Mouse (Mus musculus) thymus, adult 2 months (tissue): Measurements from ENCODE around the gene Prdm4. TPM values are rescaled to one million over a fixed set of nuclear protein-coding genes. Genes with fewer than 3 reads are reported as not detected.
A peak's percentile ranks its signal among the peaks of the same experiment; 100 is the strongest.

Experiments
- DNase-seq: peaks from one replicate; pipeline ENCODE4 v3.0.0; 2021
- H3K27ac ChIP-seq: fragments of 200-500 bp; 2 replicates; pipeline ENCODE4 v1.5.1; 2012; ENCODE audit warnings: low read length, control low read depth; ENCODE audit not compliant: control insufficient read depth, insufficient read depth
- H3K27me3 ChIP-seq: fragments of 200-500 bp; 2 replicates; pipeline ENCODE4 v1.6.1; 2012; ENCODE audit warnings: mild to moderate bottlenecking, low read length, moderate library complexity, mixed read lengths; ENCODE audit not compliant: control insufficient read depth, insufficient read depth
- H3K36me3 ChIP-seq: fragments of 200-500 bp; 2 replicates; pipeline ENCODE4 v1.6.1; 2012; ENCODE audit warnings: mild to moderate bottlenecking, low read length, moderate library complexity; ENCODE audit not compliant: control insufficient read depth, insufficient read depth
- H3K4me1 ChIP-seq: fragments of 200-500 bp; replicated peaks from 2 replicates; pipeline ENCODE4 v1.6.1; 2012; ENCODE audit warnings: low read length; ENCODE audit not compliant: control insufficient read depth, insufficient read depth
- H3K4me3 ChIP-seq: fragments of 200-500 bp; 2 replicates; pipeline ENCODE4 v1.5.1; 2012; ENCODE audit warnings: mild to moderate bottlenecking, low read length, control low read depth, moderate library complexity; ENCODE audit not compliant: control insufficient read depth, insufficient read depth
- CTCF ChIP-seq: fragments of 200-500 bp; IDR thresholded peaks from 2 replicates; pipeline ENCODE4 v1.5.1; 2012; ENCODE audit warnings: mild to moderate bottlenecking, control low read depth, low read length, moderate library complexity, borderline replicate concordance; ENCODE audit not compliant: control insufficient read depth, poor library complexity, insufficient read depth; ENCODE audit errors: extremely low read depth
- POLR2A ChIP-seq: fragments of 200-500 bp; IDR thresholded peaks from 2 replicates; pipeline ENCODE4 v1.6.1; 2012; ENCODE audit warnings: mild to moderate bottlenecking, low read length, control low read depth, moderate library complexity; ENCODE audit not compliant: control insufficient read depth, poor library complexity, insufficient read depth; ENCODE audit errors: extremely low read depth
- WGBS: fragments of 180-500 bp; shearing (Covaris S2); methylation state at CpG from one replicate; pipeline ENCODE4 v1.1.7; 2018; 5-methylcytosine and 5-hydroxymethylcytosine counted together
- polyA plus RNA-seq: library from polyadenylated mRNA; depleted of rRNA; stranded (reverse); fragments of >200 nt; gene quantifications from 2 replicates; pipeline ENCODE4 v1.2.3, GENCODE M21; 2012

The Prdm4 gene
- polyA plus RNA-seq, 1 experiment, result 48.2 TPM

DNA sequence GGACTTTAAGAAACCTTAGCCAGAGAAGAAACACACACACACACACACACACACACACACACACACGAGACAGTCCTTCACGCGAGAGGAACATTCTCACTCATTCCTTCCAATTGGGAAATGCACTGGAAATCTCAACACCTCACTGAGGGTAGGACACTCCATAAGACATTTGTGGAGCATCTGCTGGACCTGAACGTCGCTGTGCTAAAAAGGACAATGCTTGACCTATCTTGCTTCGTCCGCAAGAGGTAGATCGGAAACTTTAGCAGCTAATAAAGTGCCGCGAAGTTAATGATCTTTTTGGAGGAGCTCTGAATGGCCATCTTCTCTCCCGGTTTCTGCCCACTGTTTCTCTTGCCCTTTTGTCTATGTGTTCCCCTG, 12.3 kb upstream of the Prdm4 start:
- 58% methylated on average over 11 of the region's 11 CpGs for WGBS
- DNase-seq, result no peak
- H3K27me3 ChIP-seq, result no peaks in the 10 kb centered on the region
- no peak overlapping the region for H3K4me3 ChIP-seq
- TF ChIP-seq POLR2A (no peak), CTCF (no peak)
- no peaks in the 10 kb centered on the region for H3K36me3 ChIP-seq
- H3K4me1 ChIP-seq, result peaks cover 8% of the 10 kb centered on the region
- no peak overlapping the region for H3K27ac ChIP-seq

DNA sequence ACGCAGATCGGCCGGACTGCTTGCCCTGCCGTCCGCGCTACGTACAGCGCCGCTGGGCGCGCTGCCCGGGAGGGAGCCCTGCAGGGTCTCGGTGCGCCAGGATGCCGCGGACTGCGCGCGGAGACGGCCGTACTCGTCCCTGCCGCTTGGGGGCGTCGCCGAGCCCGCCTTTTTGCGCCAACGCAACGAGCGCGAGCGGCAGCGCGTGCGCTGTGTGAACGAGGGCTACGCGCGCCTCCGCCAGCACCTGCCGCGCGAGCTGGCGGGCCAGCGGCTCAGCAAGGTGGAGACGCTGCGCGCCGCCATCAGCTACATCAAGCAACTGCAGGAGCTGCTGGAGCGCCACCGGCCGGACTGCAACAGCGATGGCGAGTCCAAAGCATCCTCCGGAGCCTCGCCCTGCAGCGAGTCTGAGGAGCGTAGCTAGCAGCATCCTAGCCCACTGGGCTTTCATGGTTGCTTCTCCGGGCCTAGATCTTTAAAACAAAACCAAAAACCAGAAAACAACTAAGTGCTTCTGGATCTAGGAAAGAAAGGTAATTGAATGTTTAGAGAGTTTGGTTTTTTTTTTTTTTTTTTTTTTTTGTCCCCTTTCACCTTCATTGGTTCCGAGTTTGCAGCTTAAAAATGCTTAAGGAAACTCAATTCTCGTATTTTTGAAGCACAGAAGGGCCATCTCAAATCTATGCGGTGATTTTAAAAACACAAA, 11.7 kb upstream of the Prdm4 start:
- H3K4me1 ChIP-seq, result peaks cover 8% of the 10 kb centered on the region
- TF ChIP-seq POLR2A (no peak), CTCF (peak; percentile 79)
- H3K27ac ChIP-seq, result no peak overlapping the region
- H3K27me3 ChIP-seq, result no peaks in the 10 kb centered on the region
- peak overlapping the region; percentile 41 for H3K4me3 ChIP-seq
- no peaks in the 10 kb centered on the region for H3K36me3 ChIP-seq
- peak; percentile 75 for DNase-seq
- 1% methylated on average over 63 of the region's 63 CpGs for WGBS

DNA sequence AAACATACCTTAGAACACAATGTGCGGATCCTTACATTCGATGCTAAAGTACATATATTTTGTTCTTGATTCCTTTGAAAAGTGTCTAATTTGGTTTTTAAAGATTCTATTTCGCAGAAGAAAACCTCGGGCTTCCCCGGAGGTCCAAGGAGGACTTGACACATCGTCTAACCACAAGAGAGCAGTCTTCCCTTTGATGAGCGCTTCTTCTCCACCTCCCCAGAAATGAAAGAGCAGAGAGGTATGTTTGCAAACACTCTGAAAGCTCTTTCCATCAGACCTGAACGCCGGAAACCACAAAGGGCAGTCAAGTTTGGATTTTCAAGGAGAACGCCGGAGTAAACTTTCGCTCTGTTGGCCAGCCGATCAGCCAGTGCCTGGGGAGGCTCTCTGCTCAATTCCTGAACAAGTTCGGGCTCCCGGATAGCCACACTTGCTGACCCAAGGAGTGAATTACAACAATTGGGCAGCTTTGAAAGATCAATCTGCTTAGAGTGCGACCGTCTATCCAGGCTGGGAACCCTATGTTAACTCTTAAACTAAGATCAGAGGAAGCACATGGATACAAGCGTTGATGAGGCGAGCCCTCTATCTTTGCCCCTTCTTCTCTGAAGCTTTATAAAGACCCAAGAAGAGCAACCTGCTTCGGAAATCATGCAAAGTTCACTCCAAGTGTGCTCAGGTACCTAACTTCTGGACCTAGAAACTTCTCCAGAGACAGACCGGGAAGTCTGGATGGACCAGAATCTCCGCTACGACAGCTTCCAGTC, 10.9 kb upstream of the Prdm4 start, which contains the start of gene Ascl4:
Gene Ascl4 (plus strand): TSS at position 6 of the 770 bp plus-strand sequence.
- no peak for TF ChIP-seq POLR2A
- TF ChIP-seq CTCF, result no peak
- peaks cover 8% of the 10 kb centered on the region for H3K4me1 ChIP-seq
- peak; percentile 27 for DNase-seq
- H3K4me3 ChIP-seq, result peak within 1 kb of the TSS; percentile 41
- H3K27me3 ChIP-seq, result no peaks in the 10 kb centered on the region
- H3K36me3 ChIP-seq, result no peaks in the 10 kb centered on the region
- no peak within 1 kb of the TSS for H3K27ac ChIP-seq
- 1% methylated on average over 23 of the region's 23 CpGs for WGBS

DNA sequence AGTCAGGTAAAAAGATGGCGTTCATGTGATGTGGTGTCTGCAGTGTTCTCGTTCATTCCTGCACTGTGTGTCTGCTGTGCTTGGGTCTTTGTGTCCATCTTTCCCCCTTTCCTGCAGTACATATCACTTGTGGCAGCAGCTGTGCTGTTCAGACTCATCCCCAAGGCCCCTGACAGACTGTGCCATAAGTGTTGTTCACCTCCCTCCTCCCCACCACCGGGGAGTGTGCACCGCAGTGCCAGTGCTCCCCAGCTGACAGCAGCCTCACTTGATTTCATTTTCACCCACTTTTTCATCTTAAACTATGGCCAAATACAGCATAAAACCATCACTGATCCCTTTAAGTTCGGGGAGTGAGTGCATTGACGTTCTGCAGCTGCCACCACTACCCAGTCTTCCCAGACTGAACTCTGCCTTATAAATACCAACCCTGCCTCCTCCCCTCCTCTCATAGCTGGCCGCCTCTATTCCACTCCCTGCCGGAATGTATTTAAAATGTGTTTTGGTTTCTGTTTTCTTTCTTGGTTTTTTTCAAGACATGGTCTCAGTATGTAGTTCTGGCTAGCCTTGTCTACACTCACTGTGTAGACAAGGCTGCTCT, 37.0 kb downstream of the Prdm4 start:
- Histone ChIP-seq H3K36me3 (peaks cover 57% of the 10 kb centered on the region), H3K4me1 (no peaks in the 10 kb centered on the region), H3K27me3 (no peaks in the 10 kb centered on the region), H3K27ac (no peak overlapping the region), H3K4me3 (no peak overlapping the region)
- 97% methylated on average over 8 of the region's 8 CpGs for WGBS
- TF ChIP-seq CTCF (no peak), POLR2A (no peak)
- no peak for DNase-seq

DNA sequence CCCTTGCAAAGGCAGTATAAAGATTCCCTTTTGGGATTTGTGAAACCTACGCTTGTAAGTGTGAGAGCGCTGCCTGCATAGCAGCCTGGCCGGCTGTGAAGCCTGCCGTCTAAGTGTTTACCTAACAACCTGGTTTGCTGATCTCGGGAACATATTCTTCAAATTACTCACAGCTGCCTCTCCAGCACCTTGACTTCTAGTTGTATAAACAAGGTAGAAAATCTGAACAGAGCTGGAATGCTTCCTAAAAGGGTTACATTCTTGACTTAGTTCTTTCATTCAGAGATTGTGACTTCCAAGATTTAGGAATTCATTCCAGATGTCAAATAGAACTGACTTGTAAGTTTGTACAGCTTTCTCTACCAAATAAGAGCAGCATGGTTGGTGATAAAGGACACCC, 41.1 kb downstream of the Prdm4 start:
- no peaks in the 10 kb centered on the region for H3K27me3 ChIP-seq
- H3K4me3 ChIP-seq, result no peak overlapping the region
- peaks cover 5% of the 10 kb centered on the region for H3K4me1 ChIP-seq
- TF ChIP-seq CTCF (no peak), POLR2A (no peak)
- H3K27ac ChIP-seq, result no peak overlapping the region
- peaks cover 36% of the 10 kb centered on the region for H3K36me3 ChIP-seq
- 96% methylated on average over 5 of the region's 5 CpGs for WGBS
- no peak for DNase-seq

DNA sequence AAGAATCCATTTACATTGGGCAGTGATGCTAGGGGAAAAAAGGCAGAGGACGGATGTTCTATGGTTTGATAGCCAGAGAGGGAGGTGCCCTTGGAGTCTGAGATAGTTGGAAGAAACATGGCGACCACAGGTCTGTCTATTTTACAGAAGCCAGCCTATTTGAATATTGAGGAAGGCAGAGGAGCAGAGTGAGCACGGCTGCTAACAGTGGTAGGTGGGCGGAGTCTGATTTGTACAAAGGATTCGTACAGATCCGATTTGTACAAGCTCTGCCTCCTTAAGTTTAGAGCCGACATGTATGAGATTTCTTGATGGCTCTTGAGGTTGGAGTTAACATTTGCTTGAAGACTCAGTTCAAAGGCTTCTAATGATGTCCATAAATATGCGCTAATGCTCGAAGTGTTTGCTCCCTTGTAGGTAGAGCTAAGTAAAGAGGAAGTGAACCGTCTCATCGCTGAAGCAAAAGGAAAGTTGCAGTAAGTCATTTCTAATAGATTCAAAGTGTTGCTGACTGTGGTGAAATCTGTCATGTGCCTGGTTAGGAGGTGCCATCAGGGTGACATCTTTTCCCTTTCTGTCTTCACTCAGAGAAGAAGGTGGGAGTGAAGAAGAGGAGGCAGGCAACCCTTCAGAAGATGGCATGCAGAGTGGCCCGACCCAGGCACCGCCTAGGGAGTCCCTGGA, 42.9 kb downstream of the Prdm4 start:
- Histone ChIP-seq H3K4me3 (no peak overlapping the region), H3K4me1 (peaks cover 5% of the 10 kb centered on the region), H3K36me3 (peaks cover 26% of the 10 kb centered on the region), H3K27me3 (no peaks in the 10 kb centered on the region), H3K27ac (no peak overlapping the region)
- WGBS, result 91% methylated on average over 13 of the region's 13 CpGs
- TF ChIP-seq POLR2A, result no peak
- TF ChIP-seq CTCF, result no peak
- DNase-seq, result no peak
